In genomic region chr1:37918096-37918495, GRCm38 (mm10) we compare ENCODE assay signal across 32 mouse cellular contexts. TPM values are rescaled to one million over a fixed set of nuclear protein-coding genes. Genes with fewer than 3 reads are reported as not detected.
A peak's percentile ranks its signal among the peaks of the same experiment; 100 is the strongest.
DNase-seq lines count a peak whose midpoint lies in the region; ATAC-seq and TF ChIP-seq lines count a peak whose summit lies in the region.
"Had no signal": no experiment of that assay in that cellular context is flagged by ENCODE, and none has a peak within 500 bp of the region (broad histone marks: within the 10 kb centered on the region; RNA-seq: fewer than 3 reads in every experiment).

No protein-coding gene starts in this region.

- H3K27me3 ChIP-seq in heart, embryonic 12.5 days (replicated peaks): peaks cover 9% of the 10 kb centered on the region; the same call in 1 of the 2 replicates
- H3K27me3 ChIP-seq in Patski: no peaks in the 10 kb centered on the region
- H3K27me3 ChIP-seq in forebrain, postnatal 0 days (ENCODE audit: insufficient read depth, low read length): no peaks in the 10 kb centered on the region

- H3K36me3 ChIP-seq in heart, embryonic 12.5 days: no peaks in the 10 kb centered on the region
- no peaks in the 10 kb centered on the region for H3K36me3 ChIP-seq in forebrain, postnatal 0 days (ENCODE audit: insufficient read depth)

- TF ChIP-seq CTCF in Patski (IDR thresholded peaks at IDR 0.05): no peak
- TF ChIP-seq CTCF in olfactory bulb, adult 2 months (IDR thresholded peaks at IDR 0.05; ENCODE audit: insufficient read depth, low read depth, low read length): no peak
- TF ChIP-seq CTCF in forebrain, postnatal 0 days (IDR thresholded peaks at IDR 0.05; ENCODE audit: low read depth): no peak

- no peak overlapping the region for H3K4me3 ChIP-seq in heart, embryonic 12.5 days
- no peak overlapping the region for H3K4me3 ChIP-seq in olfactory bulb, adult 2 months (ENCODE audit: insufficient read depth, low read depth, low read length)
- no peak overlapping the region for H3K4me3 ChIP-seq in forebrain, postnatal 0 days (ENCODE audit: low read depth, low read length)

- no peak for DNase-seq in heart, postnatal 36 days
- no peak for DNase-seq in Patski (ENCODE audit: low read depth, low spot score)
- no peak for DNase-seq in kidney, postnatal 36 days
- DNase-seq in kidney, postnatal 25 days: no peak
- no peak for DNase-seq in forebrain, postnatal 0 days
- DNase-seq: adrenal gland, adult 2 months; adrenal gland, postnatal 14 days; cerebellum, adult 18-20 months; cerebellum, adult 9-10 months; cerebellum, postnatal 14 days; gastrocnemius, postnatal 25 days; heart, adult 18-20 months had no signal

- H3K4me2 ChIP-seq in heart, embryonic 12.5 days: peak overlapping the region; percentile 23; the same call in 1 of the 2 replicates
- H3K4me2 ChIP-seq in forebrain, postnatal 0 days (ENCODE audit: low read depth): no peak overlapping the region
- H3K4me2 ChIP-seq: hindbrain, embryonic 14.5 days had no signal

- TF ChIP-seq POLR2A in olfactory bulb, adult 2 months (IDR thresholded peaks at IDR 0.05; ENCODE audit: insufficient read depth, low read depth, low read length): no peak

- POLR2A ChIA-PET in Patski (lab: Charles Lee): no interaction called here

- in situ Hi-C loops in Patski (cut with MboI; ENCODE audit: low pct_unique_long_range_greater_than_20kb): no loop called here

- ATAC-seq in heart, embryonic 12.5 days (ENCODE audit: insufficient number of reproducible peaks, low FRiP score): no peak
- ATAC-seq in Patski: peak; percentile 26
- ATAC-seq in forebrain, postnatal 0 days: no peak
- ATAC-seq: CD4-positive, CD25-positive, alpha-beta regulatory T cell, adult 4 months; forebrain, embryonic 14.5 days; hindbrain, postnatal 0 days; inflammation-experienced regulatory T-cells, adult 6 months; intestine, embryonic 16.5 days had no signal

- H3K9ac ChIP-seq in heart, embryonic 12.5 days: no peak overlapping the region
- no peak overlapping the region for H3K9ac ChIP-seq in forebrain, postnatal 0 days
- H3K9ac ChIP-seq: hindbrain, embryonic 14.5 days had no signal

- WGBS in heart, embryonic 12.5 days: 43% methylated on average over 6 of the region's 6 CpGs
- WGBS in olfactory bulb, adult 2 months: 53% methylated on average over 6 of the region's 6 CpGs
- 81% methylated on average over 6 of the region's 6 CpGs for WGBS in forebrain, postnatal 0 days

- intact Hi-C loops in heart, postnatal 36 days (cut with DNase I): no loop called here

- H3K27ac ChIP-seq in heart, embryonic 12.5 days (ENCODE audit: poor library complexity, severe bottlenecking): no peak overlapping the region
- 0 out of 2 replicates have a peak overlapping the region, but pooled peaks have one; percentile 21 for H3K27ac ChIP-seq in olfactory bulb, adult 2 months (ENCODE audit: insufficient read depth, low read depth, low read length)
- H3K27ac ChIP-seq in forebrain, postnatal 0 days (ENCODE audit: low read depth, low read length): no peak overlapping the region
- H3K27ac ChIP-seq: hindbrain, embryonic 14.5 days; hindbrain, postnatal 0 days had no signal

- peaks cover 10% of the 10 kb centered on the region; the same call in 1 of the 2 replicates for H3K4me1 ChIP-seq in heart, embryonic 12.5 days (replicated peaks)
- H3K4me1 ChIP-seq in olfactory bulb, adult 2 months (ENCODE audit: control insufficient read depth, insufficient read depth, low read length): peaks cover 6% of the 10 kb centered on the region
- H3K4me1 ChIP-seq in forebrain, postnatal 0 days (ENCODE audit: insufficient read depth): no peaks in the 10 kb centered on the region

- H3K9me3 ChIP-seq in heart, embryonic 12.5 days (replicated peaks): no peaks in the 10 kb centered on the region
- H3K9me3 ChIP-seq in forebrain, postnatal 0 days (ENCODE audit: low read length): no peaks in the 10 kb centered on the region

- CTCF ChIA-PET in Patski (lab: Charles Lee): no interaction called here

RNA-seq across cellular contexts. Expression of gene Lyg2, which starts 1.8 kb away (rescaled TPM):
- not detected in 2 replicates for polyA plus RNA-seq in heart, embryonic 12.5 days (2016; fragmentation: Nextera tagmentation; extraction: Ambion mirVana)
- not detected for total RNA-seq in heart, postnatal 36 days (2021)
- not detected for polyA plus RNA-seq in Patski (2021)
- not detected in 2 replicates for polyA plus RNA-seq in olfactory bulb, adult 2 months (2012; ENCODE audit: insufficient read depth, insufficient read length, low replicate concordance, missing spikeins)
- 0.05 TPM in 1 of 2 replicates, not detected in the other for total RNA-seq in forebrain, postnatal 0 days (2014; rRNA removed)
- polyA plus RNA-seq in forebrain, postnatal 0 days (2015; fragmentation: Nextera tagmentation; extraction: Ambion mirVana): not detected in 2 replicates
- total RNA-seq: adrenal gland, adult 2 months; adrenal gland, postnatal 14 days; adrenal gland, postnatal 4 days; gastrocnemius, adult 8-10 months; gastrocnemius, postnatal 25 days; heart, adult 18-20 months; heart, postnatal 25 days; hindbrain, postnatal 0 days; MEL had no signal
- polyA plus RNA-seq: adrenal gland, adult 2 months; brain, embryonic 14.5 days; C2C12; CD4-positive, CD25-positive, alpha-beta regulatory T cell, adult 4 months; embryonic facial prominence, embryonic 11.5 days; forebrain, embryonic 11.5 days; forebrain, embryonic 14.5 days; heart, embryonic 14.5 days; heart, postnatal 0 days; hindbrain, embryonic 11.5 days; hindbrain, embryonic 14.5 days; hindbrain, postnatal 0 days; inflammation-experienced regulatory T-cells, adult 6 months; intestine, embryonic 16.5 days had no signal

RNA-seq across cellular contexts. Expression of gene Mrpl30, which starts 27.8 kb away (rescaled TPM):
- 237 and 240 TPM in 2 replicates for polyA plus RNA-seq in heart, embryonic 12.5 days (2016; fragmentation: Nextera tagmentation; extraction: Ambion mirVana)
- total RNA-seq in heart, postnatal 36 days (2021): 100 to 1,000 TPM; 396 to 431 TPM
- polyA plus RNA-seq in Patski (2021): 138 TPM
- not detected in 2 replicates for polyA plus RNA-seq in olfactory bulb, adult 2 months (2012; ENCODE audit: insufficient read depth, insufficient read length, low replicate concordance, missing spikeins)
- total RNA-seq in forebrain, postnatal 0 days (2014; rRNA removed): 105 and 153 TPM in 2 replicates
- 291 and 359 TPM in 2 replicates for polyA plus RNA-seq in forebrain, postnatal 0 days (2015; fragmentation: Nextera tagmentation; extraction: Ambion mirVana)

RNA-seq across cellular contexts. Expression of gene Mitd1, which starts 27.9 kb away (rescaled TPM):
- 9.4 and 12.5 TPM in 2 replicates for polyA plus RNA-seq in heart, embryonic 12.5 days (2016; fragmentation: Nextera tagmentation; extraction: Ambion mirVana)
- total RNA-seq in heart, postnatal 36 days (2021): 1 to 10 TPM; 3.4 to 4.9 TPM
- polyA plus RNA-seq in Patski (2021): 22.5 TPM
- not detected in 2 replicates for polyA plus RNA-seq in olfactory bulb, adult 2 months (2012; ENCODE audit: insufficient read depth, insufficient read length, low replicate concordance, missing spikeins)
- 9.7 and 11.9 TPM in 2 replicates for total RNA-seq in forebrain, postnatal 0 days (2014; rRNA removed)
- 8.1 and 9.5 TPM in 2 replicates for polyA plus RNA-seq in forebrain, postnatal 0 days (2015; fragmentation: Nextera tagmentation; extraction: Ambion mirVana)

RNA-seq across cellular contexts. Expression of gene Lyg1, which starts 39.5 kb away (rescaled TPM):
- polyA plus RNA-seq in heart, embryonic 12.5 days (2016; fragmentation: Nextera tagmentation; extraction: Ambion mirVana): not detected in 2 replicates
- total RNA-seq in heart, postnatal 36 days (2021): not detected
- polyA plus RNA-seq in Patski (2021): not detected
- polyA plus RNA-seq in olfactory bulb, adult 2 months (2012; ENCODE audit: insufficient read depth, insufficient read length, low replicate concordance, missing spikeins): not detected in 2 replicates
- not detected in 2 replicates for total RNA-seq in forebrain, postnatal 0 days (2014; rRNA removed)
- not detected in 2 replicates for polyA plus RNA-seq in forebrain, postnatal 0 days (2015; fragmentation: Nextera tagmentation; extraction: Ambion mirVana)
- total RNA-seq: adrenal gland, adult 2 months; adrenal gland, postnatal 14 days; adrenal gland, postnatal 4 days; gastrocnemius, adult 8-10 months; gastrocnemius, postnatal 25 days; heart, adult 18-20 months; heart, postnatal 25 days; hindbrain, postnatal 0 days; MEL had no signal
- polyA plus RNA-seq: adrenal gland, adult 2 months; brain, embryonic 14.5 days; C2C12; CD4-positive, CD25-positive, alpha-beta regulatory T cell, adult 4 months; embryonic facial prominence, embryonic 11.5 days; embryonic facial prominence, embryonic 14.5 days; forebrain, embryonic 11.5 days; forebrain, embryonic 14.5 days; heart, embryonic 14.5 days; heart, postnatal 0 days; hindbrain, embryonic 11.5 days; hindbrain, embryonic 14.5 days; hindbrain, postnatal 0 days; inflammation-experienced regulatory T-cells, adult 6 months; intestine, embryonic 16.5 days had no signal

RNA-seq across cellular contexts. Expression of gene Lipt1, which starts 46.6 kb away (rescaled TPM):
- 8.6 and 9.2 TPM in 2 replicates for polyA plus RNA-seq in heart, embryonic 12.5 days (2016; fragmentation: Nextera tagmentation; extraction: Ambion mirVana)
- total RNA-seq in heart, postnatal 36 days (2021): 10 to 100 TPM; 12.2 to 12.3 TPM
- polyA plus RNA-seq in Patski (2021): 9.7 TPM
- not detected in 2 replicates for polyA plus RNA-seq in olfactory bulb, adult 2 months (2012; ENCODE audit: insufficient read depth, insufficient read length, low replicate concordance, missing spikeins)
- total RNA-seq in forebrain, postnatal 0 days (2014; rRNA removed): 8.1 and 10.8 TPM in 2 replicates
- 5.7 TPM in 2 replicates for polyA plus RNA-seq in forebrain, postnatal 0 days (2015; fragmentation: Nextera tagmentation; extraction: Ambion mirVana)

Comparison
In these comparisons a context has a peak if more than half of its experiments do, and no peak if none do; other contexts are left out.
1. RNA of gene Mrpl30, which starts 27.8 kb away (polyA plus RNA-seq): 291 to 359 TPM in forebrain, postnatal 0 days, 237 to 240 TPM in heart, embryonic 12.5 days and 138 TPM in Patski (single experiment); not detected in olfactory bulb, adult 2 months; every median in the first group is over 100 times any median in the second.